Mouse (Mus musculus) gonadal fat pad, adult 2 months (tissue): ENCODE data around the gene Slbp. TPM values are rescaled to one million over a fixed set of nuclear protein-coding genes. Genes with fewer than 3 reads are reported as not detected.

ENCODE experiments used
- DNase-seq: peaks from one replicate; pipeline ENCODE4 v3.0.0-alpha.2; 2012; ENCODE audit warnings: low read depth
- polyA plus RNA-seq: library from polyadenylated mRNA; depleted of rRNA; stranded (reverse); fragments of >200 nt; gene quantifications from 2 replicates; pipeline ENCODE4 v1.2.3, GENCODE M21; 2012; rRNA removed

Gene Slbp
- polyA plus RNA-seq, 1 experiment, result 14.7 TPM

DNA sequence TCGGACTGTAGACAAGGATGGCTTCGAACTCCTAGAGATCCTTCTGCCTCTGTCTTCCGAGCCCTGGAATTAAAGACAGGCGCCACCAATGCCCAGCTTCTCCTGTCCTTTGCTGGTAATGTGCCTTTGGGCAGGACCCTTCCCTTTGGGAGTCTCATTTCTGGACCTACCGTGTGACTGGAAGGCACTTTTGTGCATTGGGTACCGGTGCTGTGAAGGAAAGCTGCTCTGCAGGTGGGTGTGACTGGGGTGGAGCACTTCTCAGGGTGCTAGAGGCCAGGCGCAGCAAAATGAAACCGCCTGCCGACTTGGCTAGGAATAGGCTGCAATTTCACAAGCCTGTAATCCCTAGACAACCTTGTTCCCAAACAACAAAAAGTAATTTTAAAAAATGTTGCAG lies 22.3 kb downstream of the Slbp start:
- DNase-seq, result peak; percentile 41

GRCm38 (mm10) chr5:33629301-33629987 lies 22.9 kb downstream of the Slbp start, which contains the start of the genes Fam53a and Gm9903:
Gene Fam53a (minus strand): TSS chr5:33629635.
Gene Gm9903 (plus strand): TSS chr5:33629925.
- DNase-seq, result no peak

DNA sequence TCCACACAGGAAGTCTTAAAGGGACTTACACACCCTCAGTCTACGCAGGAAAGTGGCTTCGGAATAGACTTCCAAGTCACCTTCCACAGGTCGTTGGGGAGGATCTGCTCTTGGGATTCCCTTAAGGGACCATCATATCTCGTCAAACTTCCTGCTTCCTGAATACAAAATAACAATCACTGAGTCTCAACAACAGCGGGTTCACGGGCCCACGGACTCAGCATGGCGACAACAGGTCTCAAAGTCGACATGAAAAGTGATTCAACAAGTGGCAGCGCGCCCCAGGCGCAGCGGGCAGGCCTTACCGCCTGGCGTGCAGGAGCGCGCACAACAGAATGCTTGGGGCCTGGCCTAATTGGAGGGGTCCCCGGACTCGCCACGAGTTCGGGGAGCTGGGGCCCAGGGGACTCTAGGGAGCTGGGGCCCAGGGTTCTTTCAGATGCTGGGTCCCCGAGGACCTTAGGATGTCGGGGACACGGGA lies 23.5 kb downstream of the Slbp start:
- DNase-seq, result no peak

GRCm38 (mm10) chr5:33627968-33628367 lies 24.4 kb downstream of the Slbp start:
- DNase-seq, result no peak

GRCm38 (mm10) chr5:33623766-33624165 lies 28.6 kb downstream of the Slbp start:
- DNase-seq, result no peak

DNA sequence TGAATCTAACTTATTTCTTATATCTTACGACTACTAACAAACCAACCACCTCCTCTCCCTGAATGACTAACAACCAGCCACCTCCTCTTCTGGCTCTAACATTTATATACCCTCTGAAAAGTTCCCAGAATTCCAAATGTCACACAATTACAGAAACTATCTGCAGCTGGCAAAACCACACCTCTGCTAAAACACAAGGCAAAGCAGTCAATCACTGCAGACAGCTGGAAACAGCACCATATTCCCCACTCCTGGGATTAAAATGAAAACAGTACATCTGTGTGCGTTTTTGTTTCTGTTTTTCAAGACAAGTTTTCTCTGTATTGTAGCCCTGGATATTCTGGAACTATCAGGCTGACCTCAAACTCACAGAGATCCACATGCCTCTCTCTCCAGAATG lies 29.7 kb downstream of the Slbp start:
- no peak for DNase-seq

- no peak for DNase-seq
These were observed 38.0 kb downstream of the Slbp start for GRCm38 (mm10) chr5:33614391-33614790.

DNA sequence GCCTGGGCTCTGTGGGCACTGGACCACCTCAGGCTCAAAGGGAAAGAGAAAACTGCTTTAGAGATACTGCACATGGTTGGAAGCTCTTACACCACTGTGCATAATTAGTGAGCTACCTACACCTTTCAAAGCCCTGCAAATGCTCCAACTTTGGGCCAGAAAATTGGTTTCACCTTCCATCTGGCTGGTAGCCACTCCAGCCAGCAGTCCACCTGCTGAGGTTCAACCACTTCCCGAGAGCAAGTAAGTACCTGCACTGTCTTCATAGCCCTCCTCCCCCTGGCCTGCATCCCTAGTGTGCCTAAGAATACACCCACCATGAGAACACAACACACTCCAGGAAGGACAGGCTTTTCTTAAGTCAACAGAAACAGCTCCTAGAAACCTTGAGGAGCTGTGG lies 40.6 kb downstream of the Slbp start:
- DNase-seq, result no peak

DNA sequence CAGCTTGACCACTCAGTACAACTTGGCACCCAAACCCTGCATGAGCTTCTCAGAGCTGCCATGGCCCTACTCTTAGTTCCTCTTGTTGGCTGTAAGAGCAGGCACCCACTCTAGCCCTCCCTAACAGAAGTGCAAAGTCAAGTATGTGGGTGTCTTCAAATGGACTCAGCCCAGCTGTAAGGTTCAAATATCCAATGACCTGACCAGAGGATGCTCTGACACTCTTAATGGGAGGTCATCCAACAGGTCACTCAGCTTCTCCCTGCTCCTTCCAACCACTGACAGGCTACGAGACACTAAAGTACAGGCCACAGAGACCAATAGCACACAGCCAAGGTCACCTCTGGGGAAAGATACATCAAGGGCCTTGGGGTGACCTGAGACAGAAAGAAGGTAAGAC lies 43.1 kb downstream of the Slbp start:
- DNase-seq, result no peak

DNA sequence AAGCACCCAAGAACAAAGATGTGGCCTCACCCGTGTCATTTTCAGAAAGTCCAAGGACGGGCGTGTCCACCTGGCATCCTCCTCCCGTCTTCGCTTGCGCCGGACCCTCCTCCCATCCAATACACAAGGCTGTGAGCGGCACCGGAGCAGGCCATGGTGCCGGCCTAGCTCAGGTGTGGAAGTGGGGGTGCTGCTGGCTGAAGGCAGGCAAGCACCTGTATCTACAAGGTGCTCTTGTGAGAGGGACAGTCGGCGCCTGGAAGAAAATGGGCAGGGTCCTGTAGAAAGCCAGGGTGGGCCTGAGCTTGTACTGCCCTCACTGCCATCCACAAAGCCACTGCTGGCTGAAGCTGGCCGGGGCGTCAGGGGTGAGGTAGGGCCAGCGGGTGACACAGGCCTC lies 44.9 kb downstream of the Slbp start:
- DNase-seq, result no peak

DNA sequence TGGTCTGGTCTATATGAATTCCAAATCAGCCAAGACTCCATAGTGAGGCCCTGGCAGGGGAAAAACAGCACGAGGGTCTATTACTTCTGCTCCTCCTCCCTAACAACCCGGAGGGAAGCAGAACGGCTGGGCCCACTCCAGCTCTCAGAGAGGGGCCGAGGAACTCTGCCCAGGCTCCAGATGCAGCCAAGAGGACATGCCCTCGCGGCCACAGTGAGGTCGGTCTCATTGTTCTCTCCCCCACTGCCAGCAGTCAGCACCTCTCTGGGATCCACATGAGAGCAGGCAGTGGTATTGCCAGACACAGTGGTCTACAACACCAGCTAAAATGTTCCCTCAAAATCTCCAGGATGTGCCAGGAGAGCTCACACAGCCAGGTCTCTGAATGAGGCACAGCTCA lies 45.7 kb downstream of the Slbp start:
- no peak for DNase-seq

GRCm38 (mm10) chr5:33605314-33605713 lies 47.1 kb downstream of the Slbp start:
- DNase-seq, result no peak

DNA sequence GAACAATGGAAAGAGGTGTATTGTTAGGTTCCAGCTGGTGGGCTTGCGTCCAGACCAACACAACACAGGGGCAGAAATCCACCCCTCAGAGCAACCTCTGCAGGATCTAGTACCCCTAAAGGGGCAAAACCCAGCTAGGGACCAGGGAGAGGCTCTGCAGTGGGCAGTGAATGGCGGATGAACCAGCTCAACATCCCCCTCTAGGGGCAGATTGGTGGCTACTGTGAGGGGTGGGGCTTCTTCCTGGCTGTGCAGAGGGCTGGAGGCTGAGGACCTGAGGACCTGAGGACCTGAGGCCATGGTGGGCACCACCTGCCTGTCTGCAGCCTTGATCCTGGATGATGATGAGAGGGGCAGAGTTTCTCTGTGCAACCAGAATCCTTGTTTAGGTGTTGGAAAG lies 58.8 kb downstream of the Slbp start:
- no peak for DNase-seq

- DNase-seq, result no peak
These were observed 63.0 kb downstream of the Slbp start for GRCm38 (mm10) chr5:33589221-33589888.

DNA sequence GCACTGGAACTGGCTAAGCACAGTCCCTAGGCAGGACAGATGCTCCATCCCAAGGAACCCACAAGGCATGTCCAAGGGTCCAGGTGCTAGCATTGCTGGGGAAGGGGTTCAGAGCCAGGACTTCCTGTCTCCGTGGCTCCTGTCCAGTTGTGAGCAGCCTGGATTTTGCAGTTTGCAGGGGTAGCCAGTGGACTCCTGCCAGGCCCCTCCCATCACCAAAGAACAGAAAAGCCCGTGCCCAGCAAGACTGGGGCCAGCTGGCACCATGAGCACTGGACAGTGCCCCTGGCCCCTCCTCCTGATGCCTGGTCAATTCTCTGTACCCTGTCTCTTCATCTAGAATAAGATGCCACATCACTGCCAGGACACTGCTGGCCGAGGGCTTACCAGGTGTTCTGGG lies 64.3 kb downstream of the Slbp start:
- DNase-seq, result no peak

DNA sequence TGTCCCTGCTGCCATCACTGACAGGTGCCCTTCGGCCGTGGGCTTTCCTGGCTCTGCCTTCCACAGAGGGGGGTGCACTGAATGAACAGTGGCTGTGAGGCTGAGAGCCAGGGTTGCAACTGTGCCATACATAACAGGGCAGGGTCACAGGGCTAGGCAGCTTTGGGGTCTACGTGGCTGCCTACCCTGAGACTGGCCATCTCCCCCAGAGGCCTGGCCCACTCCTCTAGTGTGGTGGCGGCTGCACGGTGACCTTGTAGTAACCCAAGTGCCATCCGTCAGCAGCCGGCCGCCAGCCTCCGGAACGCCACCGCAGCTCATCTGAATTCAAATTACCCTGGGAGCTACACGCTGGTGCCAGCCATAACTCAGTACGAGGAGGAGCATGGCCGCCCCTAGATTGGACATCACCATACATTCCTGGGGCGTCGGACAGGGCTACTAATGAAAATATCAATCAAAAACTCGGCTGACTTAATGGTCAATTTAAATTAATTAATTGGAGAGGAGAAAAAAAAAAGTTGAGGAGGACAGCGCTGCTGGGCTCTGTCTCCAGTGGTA lies 64.8 kb downstream of the Slbp start:
- no peak for DNase-seq

Other genes with a start within 250 kb of the Slbp start
- gene Nkx1-1, start 218.6 kb downstream of the Slbp start, polyA plus RNA-seq, result not detected in 2 replicates
- gene Fam53a, start 22.9 kb downstream of the Slbp start, polyA plus RNA-seq, result 25.8 and 34.7 TPM in 2 replicates
- gene Gm9903, start 22.6 kb downstream of the Slbp start, polyA plus RNA-seq, result 1.6 and 2.0 TPM in 2 replicates
- 9.2 and 11.0 TPM in 2 replicates for gene Tacc3, start 5.6 kb upstream of the Slbp start, polyA plus RNA-seq
- gene Tmem129, start 5.8 kb upstream of the Slbp start, polyA plus RNA-seq, result 42.2 and 51.3 TPM in 2 replicates
- gene Fgfr3, start 69.1 kb upstream of the Slbp start, polyA plus RNA-seq, result 27.2 and 33.9 TPM in 2 replicates
- gene Letm1, start 130.2 kb upstream of the Slbp start, polyA plus RNA-seq, result 51.8 and 54.6 TPM in 2 replicates
- 14.2 and 14.6 TPM in 2 replicates for gene Nsd2, start 168.2 kb upstream of the Slbp start, polyA plus RNA-seq